Mouse (Mus musculus): ENCODE data around the gene 4930451I11Rik. TPM values are rescaled to one million over a fixed set of nuclear protein-coding genes. Genes with fewer than 3 reads are reported as not detected.
A peak's percentile ranks its signal among the peaks of the same experiment; 100 is the strongest.

Gene 4930451I11Rik
- total and polyA plus RNA-seq, 3 experiments, result not detected

GRCm38 (mm10) chr7:126861429-126862130 lies 30.1 kb upstream of the 4930451I11Rik start, which contains the start of gene Hirip3:
Hirip3 (plus strand) TSS chr7:126861972.
- peak; percentile 64; the same call in 1 of the 2 replicates for TF ChIP-seq TCF12 (IDR thresholded peaks at IDR 0.05; ENCODE audit: low read depth, low read length)
- no peak for TF ChIP-seq GABPA (IDR thresholded peaks at IDR 0.05; ENCODE audit: low read depth, low read length)
- TF ChIP-seq RCOR1 (IDR thresholded peaks at IDR 0.05; ENCODE audit: low read depth, low read length), result 0 out of 2 replicates have a peak, but pooled peaks have one; percentile 7
- TF ChIP-seq SMC3 (IDR thresholded peaks at IDR 0.05; ENCODE audit: low read depth, low read length), result no peak
- peak; percentile 97 for TF ChIP-seq HCFC1 (IDR thresholded peaks at IDR 0.05; ENCODE audit: low read depth, low read length)
- TF ChIP-seq MAZ (IDR thresholded peaks at IDR 0.05; ENCODE audit: low read depth, low read length), result peak; percentile 90
- no peak for TF ChIP-seq ZNF384 (IDR thresholded peaks at IDR 0.05; ENCODE audit: low read depth, low read length)
- TF ChIP-seq POLR2A (IDR thresholded peaks at IDR 0.05; ENCODE audit: control insufficient read depth in 1 of 2, insufficient read depth in 1 of 2, low read depth in 1 of 2, low read length in 2 of 2, poor library complexity in 1 of 2), result peak; percentile 47 to 84
- peak; percentile 96 for TF ChIP-seq ELF1 (IDR thresholded peaks at IDR 0.05; ENCODE audit: low read depth, low read length)
- peak; percentile 83 for TF ChIP-seq MYC (IDR thresholded peaks at IDR 0.05; ENCODE audit: low read depth, low read length)
- TF ChIP-seq E2F4 (IDR thresholded peaks at IDR 0.05; ENCODE audit: borderline replicate concordance, low read depth, low read length), result no peak
- TF ChIP-seq NRF1 (IDR thresholded peaks at IDR 0.05; ENCODE audit: insufficient read depth, low read depth, low read length, poor library complexity, severe bottlenecking), result no peak; the same call in 1 of the 2 replicates
- TF ChIP-seq MAX (IDR thresholded peaks at IDR 0.05; ENCODE audit: low read length), result no peak; the same call in none of the 2 replicates
- TF ChIP-seq TAL1 (IDR thresholded peaks at IDR 0.05; ENCODE audit: low read length), result no peak
- peak; percentile 43; the same call in 1 of the 2 replicates for TF ChIP-seq ZMIZ1 (IDR thresholded peaks at IDR 0.05; ENCODE audit: low read depth, low read length)
- TF ChIP-seq RAD21 (IDR thresholded peaks at IDR 0.05; ENCODE audit: low read depth, low read length), result no peak
- TF ChIP-seq EP300 (IDR thresholded peaks at IDR 0.05; ENCODE audit: low read depth in 1 of 2, low read length in 2 of 2), result no peak
- TF ChIP-seq CHD2 (IDR thresholded peaks at IDR 0.05; ENCODE audit: low read length), result no peak
- no peak for TF ChIP-seq TBP (IDR thresholded peaks at IDR 0.05; ENCODE audit: low read depth, low read length)
- no peak for TF ChIP-seq ZC3H11A (IDR thresholded peaks at IDR 0.05; ENCODE audit: low read depth, low read length)
- TF ChIP-seq CTCF (IDR thresholded peaks at IDR 0.05 in 2 of 3, conservative IDR thresholded peaks at IDR 0.05 in 1 of 3; ENCODE audit: control insufficient read depth in 1 of 3, insufficient read depth in 1 of 3, low read depth in 2 of 3, low read length in 3 of 3, poor library complexity in 1 of 3, severe bottlenecking in 1 of 3), result no peak
- peak; percentile 72 for TF ChIP-seq SIN3A (IDR thresholded peaks at IDR 0.05; ENCODE audit: low read length)
- no peak for TF ChIP-seq JUND (IDR thresholded peaks at IDR 0.05; ENCODE audit: low read depth, low read length)
- peak; percentile 37 for TF ChIP-seq ETS1 (IDR thresholded peaks at IDR 0.05; ENCODE audit: low read depth, low read length)
- TF ChIP-seq NELFE (IDR thresholded peaks at IDR 0.05; ENCODE audit: low read depth, low read length), result peak; percentile 89
- TF ChIP-seq KAT2A (conservative IDR thresholded peaks at IDR 0.05; ENCODE audit: low read depth, low read length), result peak; percentile 74; the same call in 1 of the 2 replicates
- TF ChIP-seq POLR2AphosphoS2 (IDR thresholded peaks at IDR 0.05; ENCODE audit: low read length), result peak; percentile 88; the same call in 1 of the 2 replicates
- H3K36me3 ChIP-seq (ENCODE audit: control insufficient read depth in 1 of 2, insufficient read depth in 2 of 2, low read length in 2 of 2), result peaks cover 1 to 22% of the 10 kb centered on the region in 2 experiments
- no peaks in the 10 kb centered on the region for H3K27me3 ChIP-seq (ENCODE audit: control insufficient read depth in 1 of 2, insufficient read depth in 2 of 2, low read length in 2 of 2)

More at GRCm38 (mm10) chr7:126861429-126862130, 30.1 kb upstream of the 4930451I11Rik start, which contains the start of gene Hirip3:
- H3K27ac ChIP-seq (ENCODE audit: control insufficient read depth, low read depth, low read length), result peak within 1 kb of the TSS; percentile 92
- peak within 1 kb of the TSS; percentile 89 for H3K9ac ChIP-seq (ENCODE audit: control insufficient read depth, low read depth, low read length, poor library complexity, severe bottlenecking)
- peak within 1 kb of the TSS; percentile 53 to 83 for H3K4me3 ChIP-seq (ENCODE audit: control insufficient read depth in 1 of 2, insufficient read depth in 1 of 2, low read depth in 2 of 2, low read length in 2 of 2)
- H3K9me3 ChIP-seq (replicated peaks; ENCODE audit: insufficient read depth, low read length), result no peaks in the 10 kb centered on the region
- peaks cover 26% of the 10 kb centered on the region for H3K79me2 ChIP-seq (ENCODE audit: control insufficient read depth, insufficient read depth, low read length, poor library complexity)
- H3K4me1 ChIP-seq (ENCODE audit: control insufficient read depth in 1 of 2, insufficient read depth in 2 of 2, low read length in 2 of 2), result peaks cover 2 to 19% of the 10 kb centered on the region in 2 experiments; a peak in 3 of 4 replicates
- peak; percentile 96 for DNase-seq (ENCODE audit: low read depth, low spot score)

All from MEL (cell line).